Mouse (Mus musculus): Measurements from ENCODE around the gene Kndc1.
A peak's percentile ranks its signal among the peaks of the same experiment; 100 is the strongest.

The Kndc1 gene

GRCm38 (mm10) chr7:139905661-139906060 is 11.2 kb downstream of the Kndc1 start:
- DNase-seq (ENCODE audit: low read depth): peak; percentile 3

- DNase-seq (ENCODE audit: low read depth): no peak
Observed at GRCm38 (mm10) chr7:139908176-139908575, 13.7 kb downstream of the Kndc1 start.

DNA sequence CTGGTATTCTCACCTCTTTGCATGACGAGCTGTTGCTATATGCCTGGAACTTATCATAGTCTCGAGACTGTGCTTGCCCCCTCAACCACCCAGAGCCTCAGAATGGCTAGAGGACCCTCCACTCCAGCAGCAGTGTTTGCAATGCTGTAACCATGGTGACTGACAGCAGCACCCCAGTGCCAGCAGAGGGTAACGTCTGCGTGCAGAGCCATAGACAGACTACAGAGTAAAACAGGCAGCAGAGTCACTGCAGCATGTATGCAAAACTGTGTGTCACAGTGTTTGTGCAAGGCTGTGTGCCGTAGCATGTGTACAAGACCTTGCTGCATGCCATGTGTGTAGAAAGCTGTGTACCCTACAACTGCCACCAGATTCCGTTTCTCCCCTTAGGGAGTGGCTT is 15.0 kb downstream of the Kndc1 start:
- DNase-seq (ENCODE audit: low read depth): no peak

- no peak for DNase-seq (ENCODE audit: low read depth)
Observed at GRCm38 (mm10) chr7:139910204-139910835, 15.8 kb downstream of the Kndc1 start.

DNA sequence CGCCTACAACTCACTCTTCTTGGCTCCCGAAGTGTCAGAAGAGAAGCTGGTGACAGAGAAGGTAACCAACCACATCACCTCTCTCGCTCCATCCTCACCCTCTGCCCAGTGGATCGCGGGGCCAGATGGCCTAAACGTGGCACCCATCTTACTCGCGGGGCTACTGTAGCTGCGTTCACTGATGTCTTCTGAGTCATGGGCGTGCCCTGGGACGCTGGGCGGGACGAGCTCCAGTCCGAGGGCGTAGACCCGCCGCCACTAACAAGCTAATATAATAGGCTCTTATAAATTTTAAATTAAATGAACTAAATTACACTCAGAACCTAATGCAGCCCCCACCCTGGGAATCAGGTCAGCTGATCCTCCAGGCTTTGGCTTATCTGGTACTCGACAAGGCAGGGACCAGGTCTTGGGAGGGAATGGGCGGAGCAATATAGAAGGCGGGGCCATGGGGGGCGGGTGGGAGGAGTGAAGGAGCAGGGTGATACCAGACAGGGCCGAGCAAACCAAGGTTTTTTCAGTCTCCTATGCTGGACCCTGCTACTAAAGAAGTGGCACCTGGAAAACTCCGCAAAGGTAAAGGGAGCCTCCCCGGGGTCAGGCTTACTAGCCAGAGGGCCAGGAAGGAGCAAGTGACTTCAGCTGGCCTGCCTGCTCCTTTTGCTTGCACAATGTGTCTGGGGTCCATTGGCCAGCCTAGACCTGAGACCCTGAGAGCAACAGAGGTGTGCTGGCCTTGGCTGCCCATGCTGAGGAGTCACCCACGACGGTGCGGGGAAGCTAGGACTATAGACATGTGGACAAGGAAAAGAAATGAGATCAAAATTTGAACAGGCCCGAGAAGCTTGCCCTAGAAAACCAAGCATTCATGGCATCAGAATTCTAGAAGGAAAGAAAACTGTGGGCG is 19.9 kb downstream of the Kndc1 start:
- DNase-seq (ENCODE audit: low read depth): peak; percentile 47

DNA sequence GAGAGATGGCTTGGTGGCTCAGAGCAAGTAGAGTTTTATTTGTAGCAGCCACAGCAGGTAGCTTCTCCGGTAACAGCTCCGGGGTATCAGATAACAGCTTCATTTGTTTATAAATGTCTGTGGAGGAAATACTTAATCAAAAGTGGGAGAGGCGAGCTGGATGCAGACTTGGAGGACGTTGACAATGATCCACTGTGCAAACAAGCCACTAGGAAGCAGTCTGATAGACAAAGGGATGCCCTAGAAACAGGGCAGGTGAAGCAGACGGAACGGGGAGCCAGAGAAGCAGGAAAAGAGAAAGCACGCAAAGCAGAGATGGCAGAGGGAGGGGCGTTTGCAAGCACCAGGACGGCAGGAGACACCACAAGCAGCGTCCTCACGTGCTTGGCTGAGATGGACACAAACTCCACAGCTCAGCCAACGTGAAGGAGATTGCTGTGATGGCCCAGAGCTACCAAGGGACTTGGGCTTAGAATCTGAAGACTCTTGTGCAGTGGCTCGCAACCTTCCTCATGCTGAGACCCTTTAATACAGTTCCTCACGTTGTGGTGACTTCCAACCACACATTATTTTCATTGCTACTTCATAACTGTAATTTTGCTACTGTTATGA is 21.3 kb downstream of the Kndc1 start:
- no peak for DNase-seq (ENCODE audit: low read depth)

- no peak for DNase-seq (ENCODE audit: low read depth)
Observed at GRCm38 (mm10) chr7:139916345-139916744, 21.8 kb downstream of the Kndc1 start.

- DNase-seq (ENCODE audit: low read depth): no peak
Observed at GRCm38 (mm10) chr7:139918262-139918661, 23.8 kb downstream of the Kndc1 start.

DNA sequence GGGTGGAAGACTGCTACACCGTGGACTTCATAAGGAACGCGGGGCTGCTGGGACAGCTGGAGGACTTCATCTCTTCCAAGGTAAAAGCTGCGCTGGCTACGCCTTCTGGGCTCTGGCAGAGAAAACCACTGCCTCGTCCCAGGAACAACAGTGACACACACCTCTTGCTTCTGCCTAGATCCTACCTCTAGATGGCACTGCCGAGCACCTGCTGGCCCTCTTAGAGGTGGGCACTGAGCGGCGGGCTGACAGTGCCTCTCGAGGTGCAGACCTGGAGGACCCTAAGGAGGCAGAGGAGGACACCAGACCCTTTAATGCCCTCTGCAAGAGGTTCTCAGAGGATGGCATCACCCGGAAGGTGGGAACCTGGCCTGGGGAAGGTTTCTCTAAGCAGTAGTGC is 36.2 kb downstream of the Kndc1 start:
- peak; percentile 27 for DNase-seq (ENCODE audit: low read depth)

GRCm38 (mm10) chr7:139936705-139937104 is 42.2 kb downstream of the Kndc1 start:
- DNase-seq (ENCODE audit: low read depth): no peak

DNA sequence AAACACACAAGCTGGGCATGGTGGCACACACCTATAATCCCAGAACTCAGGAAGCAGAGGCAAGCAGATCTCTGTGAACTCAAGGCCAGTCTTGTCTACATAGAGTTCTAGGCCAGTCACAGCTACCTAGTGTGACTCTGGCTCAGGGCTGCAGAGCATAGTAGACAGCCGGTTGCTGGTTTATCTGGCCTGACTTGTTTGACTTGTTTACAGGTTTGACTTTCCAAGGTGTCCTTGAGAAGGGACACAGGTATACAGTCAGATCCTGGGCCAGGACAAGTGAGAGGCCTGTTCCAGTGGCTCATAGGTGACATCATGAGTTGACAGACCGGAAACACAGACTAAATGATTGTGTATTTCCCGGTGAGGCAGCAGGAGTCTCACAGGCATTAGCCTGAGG is 42.6 kb downstream of the Kndc1 start:
- no peak for DNase-seq (ENCODE audit: low read depth)

DNA sequence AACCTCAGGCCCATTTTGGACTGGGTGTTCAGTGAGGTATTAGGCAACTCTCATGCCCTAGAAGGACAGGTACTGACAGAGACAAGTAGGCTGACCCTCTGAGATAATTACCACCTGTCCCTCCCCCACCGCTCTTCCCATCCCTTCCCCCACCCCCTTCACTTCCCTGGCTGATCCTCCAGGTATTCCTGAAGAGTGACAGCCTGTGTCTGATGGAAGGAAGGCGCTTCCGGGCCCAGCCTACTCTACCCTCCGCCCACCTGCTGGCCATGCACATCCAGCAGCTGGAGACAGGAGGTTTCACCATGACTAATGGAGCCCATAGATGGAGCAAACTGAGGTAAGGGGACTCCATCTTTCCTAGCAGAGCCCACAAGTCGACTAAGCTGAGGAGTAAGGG is 43.3 kb downstream of the Kndc1 start:
- no peak for DNase-seq (ENCODE audit: low read depth)

DNA sequence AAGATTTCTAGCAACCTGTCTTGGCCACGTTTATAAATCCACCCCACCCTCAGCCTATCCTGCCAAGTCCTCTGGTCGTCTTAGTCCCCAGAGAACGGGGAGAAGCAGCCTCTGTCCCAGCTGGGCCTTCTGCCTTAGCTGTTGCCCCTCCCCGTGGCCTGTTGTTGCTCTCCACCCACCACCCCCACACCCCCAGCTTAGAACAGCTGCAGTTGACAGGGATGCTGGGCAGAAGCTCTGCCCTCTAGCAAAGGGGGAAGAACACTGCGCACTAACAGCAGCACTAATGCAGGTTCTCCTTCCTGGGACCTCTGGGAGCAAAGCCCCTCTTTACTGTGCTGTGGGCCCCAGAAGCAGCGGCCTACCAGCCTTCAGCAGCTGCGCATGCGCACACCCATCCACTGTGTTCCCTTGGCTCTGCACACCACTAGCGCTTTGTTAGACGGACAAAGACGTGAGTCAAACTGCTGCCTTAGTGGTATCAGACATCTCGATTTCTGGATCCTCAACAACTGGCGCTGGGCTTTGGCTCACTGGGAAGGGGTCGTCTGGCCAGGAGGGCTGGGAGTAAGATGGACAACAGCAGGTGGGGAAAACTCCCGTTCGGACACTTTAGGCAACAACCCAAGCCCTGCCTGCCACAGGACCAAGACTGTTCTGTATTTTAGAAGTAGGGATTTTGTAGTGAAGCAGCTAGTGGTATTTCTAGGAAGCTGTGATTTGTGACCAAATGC is 46.1 kb downstream of the Kndc1 start:
- no peak for DNase-seq (ENCODE audit: low read depth)

DNA sequence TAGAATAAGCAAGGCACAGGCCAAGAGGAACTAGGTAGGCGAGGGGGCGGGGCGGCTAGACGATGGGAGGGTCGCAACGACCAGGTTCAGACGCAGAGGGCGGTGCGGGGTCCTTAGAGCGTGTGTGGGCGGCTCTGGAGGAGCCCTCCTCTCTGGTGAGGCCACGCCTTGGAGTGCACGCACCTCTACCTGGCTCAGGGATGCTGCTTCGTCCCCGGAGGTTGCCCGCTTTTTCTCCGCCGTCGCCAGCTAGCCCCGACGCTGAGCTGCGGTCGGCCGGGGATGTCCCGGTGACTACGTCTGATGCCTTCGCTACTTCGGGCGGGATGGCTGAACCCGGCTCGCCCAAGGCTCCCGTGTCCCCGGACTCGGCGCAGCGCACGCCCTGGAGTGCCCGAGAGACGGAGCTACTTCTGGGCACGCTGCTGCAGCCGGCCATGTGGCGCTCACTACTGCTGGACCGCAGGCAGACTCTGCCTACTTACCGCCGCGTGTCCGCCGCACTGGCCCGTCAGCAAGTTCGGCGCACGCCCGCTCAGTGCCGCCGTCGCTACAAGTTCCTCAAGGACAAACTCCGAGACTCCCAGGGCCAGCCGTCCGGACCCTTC is 49.3 kb downstream of the Kndc1 start, which contains the start of gene Utf1:
Utf1 (plus strand) TSS at position 116 of the 608 bp plus-strand sequence.
- no peak for DNase-seq (ENCODE audit: low read depth)

DNA sequence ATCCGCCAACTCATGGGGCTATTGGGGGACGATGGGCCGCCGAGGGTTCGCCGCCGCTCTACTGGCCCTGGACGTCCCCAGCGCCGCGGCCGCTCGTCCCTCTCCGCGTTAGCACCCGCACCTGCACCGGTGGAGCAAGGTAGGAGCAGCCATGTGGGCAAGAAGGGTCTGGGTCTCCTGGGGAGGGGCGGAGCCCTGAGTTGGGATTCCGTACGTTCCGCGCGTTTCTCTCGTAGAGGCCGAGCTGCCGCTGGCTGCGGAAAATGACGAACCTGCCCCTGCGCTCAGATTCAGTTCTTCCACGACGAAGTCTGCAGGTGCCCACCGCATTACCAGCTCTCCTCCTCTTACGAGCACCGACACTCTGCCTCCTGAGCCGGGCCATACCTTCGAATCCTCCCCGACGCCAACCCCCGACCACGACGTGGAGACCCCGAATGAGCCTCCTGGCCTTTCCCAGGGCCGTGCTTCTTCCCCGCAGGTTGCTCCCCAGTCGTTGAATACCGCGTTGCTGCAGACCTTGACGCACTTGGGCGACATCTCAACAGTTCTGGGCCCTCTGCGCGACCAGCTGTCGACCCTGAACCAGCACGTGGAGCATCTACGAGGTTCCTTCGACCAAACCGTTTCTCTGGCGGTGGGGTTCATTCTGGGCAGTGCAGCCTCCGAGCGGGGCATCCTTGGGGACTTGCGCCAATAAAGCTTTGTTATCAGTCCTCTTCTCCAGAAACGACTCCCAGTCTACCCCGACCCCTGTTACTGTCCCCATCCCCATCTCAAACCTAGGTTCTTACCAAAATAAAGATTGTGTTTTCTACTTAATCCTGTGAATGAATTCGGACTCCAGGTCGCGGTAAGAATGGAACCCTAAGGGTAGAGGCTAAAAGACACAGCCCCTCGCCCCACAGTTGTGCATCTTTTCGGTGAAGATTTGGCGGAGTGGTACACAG is 50.1 kb downstream of the Kndc1 start:
- DNase-seq (ENCODE audit: low read depth): no peak

- DNase-seq (ENCODE audit: low read depth): no peak
Observed at GRCm38 (mm10) chr7:139945516-139945915, 51.0 kb downstream of the Kndc1 start.

DNA sequence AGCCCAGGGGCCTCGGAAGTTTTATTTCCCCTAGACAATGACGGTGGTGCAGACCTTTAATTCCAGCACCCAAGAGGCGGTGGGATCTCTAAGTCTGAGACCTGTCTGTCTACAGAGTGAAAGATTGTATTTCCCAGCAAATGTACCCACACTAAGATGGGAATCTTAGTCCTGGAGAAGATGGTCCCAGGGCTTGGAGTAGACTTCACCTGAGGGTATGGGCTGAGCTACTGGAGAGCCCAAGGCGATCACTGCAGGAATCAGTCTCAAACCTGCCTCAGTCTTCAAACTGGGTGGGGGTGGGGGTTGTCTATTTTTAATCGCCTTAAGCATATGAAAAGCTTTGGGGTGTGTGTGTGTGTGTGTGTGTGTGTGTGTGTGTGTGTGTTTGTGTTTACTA is 51.5 kb downstream of the Kndc1 start:
- no peak for DNase-seq (ENCODE audit: low read depth)

DNA sequence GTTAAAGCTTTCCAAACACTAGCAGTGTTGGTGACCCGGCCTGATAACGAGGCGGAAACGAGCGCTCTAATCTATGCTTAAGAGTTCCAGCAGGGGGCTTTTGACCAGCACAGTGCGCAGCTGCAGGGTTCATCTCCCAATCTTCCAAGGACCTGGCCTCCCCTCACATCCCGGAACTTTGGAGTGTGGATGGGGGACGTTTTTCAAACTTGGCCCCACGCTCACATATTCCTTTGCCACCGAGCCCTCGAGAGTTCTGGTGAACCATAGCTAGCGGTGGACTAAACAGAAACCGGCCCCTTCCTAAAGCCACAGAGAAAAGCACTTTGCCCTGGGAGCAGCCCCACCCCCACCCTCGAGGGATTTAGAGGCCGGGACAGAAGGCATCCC is 55.4 kb downstream of the Kndc1 start:
- peak; percentile 52 for DNase-seq (ENCODE audit: low read depth)

GRCm38 (mm10) chr7:139950283-139950971 is 55.9 kb downstream of the Kndc1 start:
- DNase-seq (ENCODE audit: low read depth): peak; percentile 53

GRCm38 (mm10) chr7:139951079-139951478 is 56.6 kb downstream of the Kndc1 start:
- peak; percentile 31 for DNase-seq (ENCODE audit: low read depth)
